Mouse (Mus musculus) olfactory bulb, adult 2 months (tissue): ENCODE data around the gene Btbd9.

ENCODE experiments used
- CTCF ChIP-seq: fragments of 200-500 bp; IDR thresholded peaks from 2 replicates; pipeline ENCODE4 v1.5.1; 2012; ENCODE audit warnings: low read depth, mild to moderate bottlenecking, low read length, moderate library complexity; ENCODE audit not compliant: insufficient read depth
- POLR2A ChIP-seq: fragments of 200-500 bp; IDR thresholded peaks from 2 replicates; pipeline ENCODE4 v1.6.1; 2012; ENCODE audit warnings: mild to moderate bottlenecking, low read depth, low read length, moderate library complexity; ENCODE audit not compliant: insufficient read depth

GRCm38 (mm10) chr17:30392031-30392430 is 184.3 kb downstream of the Btbd9 start:
- TF ChIP-seq CTCF (no peak), POLR2A (no peak)
